Comparison of ENCODE assay signal across 11 mouse cellular contexts in genomic region chr9:95550856-95551774, GRCm38 (mm10).
A peak's percentile ranks its signal among the peaks of the same experiment; 100 is the strongest.
DNase-seq lines count a peak whose midpoint lies in the region.
"Had no signal": no experiment of that assay in that cellular context is flagged by ENCODE, and none has a peak within 500 bp of the region (broad histone marks: within the 10 kb centered on the region; RNA-seq: fewer than 3 reads in every experiment).

No protein-coding gene starts in this region.

- peak; percentile 44 to 53 for DNase-seq in cerebellum, postnatal 10 days
- DNase-seq in cerebellum, adult 18-20 months, result no peak
- DNase-seq in ovary, postnatal 36 days (ENCODE audit: low spot score), result peak; percentile 65
- DNase-seq in ovary, postnatal 10 days (ENCODE audit: low spot score), result no peak
- peak; percentile 83 for DNase-seq in liver
- peak; percentile 58 for DNase-seq in testis, postnatal 14 days (ENCODE audit: low spot score)
- no peak for DNase-seq in adipocyte (ENCODE audit: low spot score)
- no peak for DNase-seq in natural killer cell, adult 2 months (ENCODE audit: low spot score in 2 of 2)
- DNase-seq: forebrain, postnatal 0 days; midbrain, embryonic 14.5 days; retina, postnatal 1 day had no signal

Comparison
In these comparisons a context has a peak if more than half of its experiments do, and no peak if none do; other contexts are left out.
1. DNase-seq: peak in cerebellum, postnatal 10 days (2 of 2), ovary, postnatal 36 days (single experiment), liver (single experiment) and testis, postnatal 14 days (single experiment); none in cerebellum, adult 18-20 months (0 of 2), ovary, postnatal 10 days (single experiment), adipocyte (single experiment) and natural killer cell, adult 2 months (0 of 2).